Mouse (Mus musculus) left cerebral cortex, adult 2 months (tissue): Measurements from ENCODE around the gene Cd37. TPM values are rescaled to one million over a fixed set of nuclear protein-coding genes. Genes with fewer than 3 reads are reported as not detected.

Source experiments
- DNase-seq, 2 experiments: peaks; one replicate each; pipeline ENCODE4 v3.0.0; 2021 to 2022; ENCODE audit warnings: low spot score in 2 of 2, mixed read lengths in 1 of 2; ENCODE audit errors: extremely low spot score in 1 of 2
- H3K27ac ChIP-seq: fragments of 200-600 bp; 2 replicates; pipeline ENCODE4 v1.8.1; 2022
- H3K4me3 ChIP-seq: fragments of 200-600 bp; 2 replicates; pipeline ENCODE4 v1.8.1; 2022
- CTCF ChIP-seq: fragments of 200-600 bp; IDR thresholded peaks from 2 replicates; pipeline ENCODE4 v1.8.1; 2022; ENCODE audit warnings: antibody characterized with exemption, mild to moderate bottlenecking, moderate library complexity
- intact Hi-C: fragments of 180-260 bp; cut with DNase I; formaldehyde crosslinking; loops from one replicate; pipeline ENCODE4 v1.15.1; 2025
- total RNA-seq, 2 experiments: library from RNA; stranded (reverse); gene quantifications; 2 replicates each; pipeline ENCODE4 v1.2.3; 2021

The Cd37 gene
- total RNA-seq, 2 experiments from 2014 or later = 4.2 to 5.4 TPM

DNA sequence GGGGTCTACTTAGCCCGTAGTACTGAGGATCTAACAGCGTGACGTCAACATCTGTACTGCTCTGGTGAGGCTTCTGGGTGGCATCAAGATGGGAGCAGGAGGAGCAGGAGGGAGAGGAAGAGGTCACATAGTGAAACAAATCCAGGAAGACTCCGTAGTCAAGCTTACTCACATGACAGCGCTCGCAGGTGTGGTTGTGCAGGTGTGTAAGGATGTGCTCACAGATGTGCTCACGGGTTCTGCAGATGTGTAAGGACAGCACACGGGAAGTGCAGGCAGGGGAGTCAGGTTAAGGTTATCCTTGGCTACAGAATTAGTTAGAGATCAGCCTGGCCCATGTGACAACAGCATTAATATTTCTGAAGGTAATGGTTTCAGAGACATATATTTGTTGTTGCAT, 14.9 kb upstream of the Cd37 start:
- Histone ChIP-seq H3K27ac (no peak overlapping the region), H3K4me3 (no peak overlapping the region)
- TF ChIP-seq CTCF = no peak
- intact Hi-C loops = no loop called here
- DNase-seq = no peak

DNA sequence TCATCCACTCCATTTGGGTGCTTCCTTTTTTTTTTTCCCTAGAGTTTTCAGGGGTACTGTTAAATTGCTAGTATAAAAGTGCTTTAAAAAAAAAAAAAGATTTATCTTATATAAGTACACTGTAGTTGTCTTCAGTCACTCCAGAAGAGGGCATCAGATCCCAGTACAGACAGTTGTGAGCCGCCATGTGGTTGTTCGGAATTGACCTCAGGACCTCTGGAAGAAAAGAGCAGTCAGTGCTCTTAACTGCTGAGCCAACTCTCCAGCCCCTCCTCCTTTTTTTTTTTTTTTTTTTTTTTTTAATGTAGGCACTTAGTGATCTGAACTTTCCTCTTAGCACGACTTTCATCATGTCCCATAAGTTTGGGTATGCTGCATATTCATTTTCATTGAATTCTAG, 8.8 kb upstream of the Cd37 start:
- intact Hi-C loops = no loop called here
- no peak overlapping the region for H3K27ac ChIP-seq
- no peak overlapping the region for H3K4me3 ChIP-seq
- no peak for DNase-seq
- peak; percentile 14; the same call in 1 of the 2 replicates for TF ChIP-seq CTCF

DNA sequence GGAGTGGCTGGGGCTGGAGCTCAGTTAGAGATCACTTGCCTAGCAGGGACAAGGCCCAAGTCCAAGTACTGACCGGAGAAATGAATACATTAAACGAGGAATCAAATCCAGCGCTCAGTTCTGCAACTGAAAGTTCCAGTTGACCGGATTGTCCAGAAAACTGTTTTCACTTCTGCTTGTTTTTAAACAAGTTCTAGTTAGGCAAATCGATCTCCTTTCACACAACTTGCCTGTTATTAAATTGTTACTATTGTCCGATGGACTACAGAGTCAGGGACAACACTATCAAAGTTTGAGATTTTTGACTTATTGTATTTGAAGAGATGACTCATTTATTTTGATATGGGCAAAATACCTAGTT, 2.5 kb upstream of the Cd37 start:
- intact Hi-C loops = no loop called here
- H3K27ac ChIP-seq = no peak overlapping the region
- H3K4me3 ChIP-seq = peak overlapping the region; percentile 41
- DNase-seq = no peak
- no peak for TF ChIP-seq CTCF

DNA sequence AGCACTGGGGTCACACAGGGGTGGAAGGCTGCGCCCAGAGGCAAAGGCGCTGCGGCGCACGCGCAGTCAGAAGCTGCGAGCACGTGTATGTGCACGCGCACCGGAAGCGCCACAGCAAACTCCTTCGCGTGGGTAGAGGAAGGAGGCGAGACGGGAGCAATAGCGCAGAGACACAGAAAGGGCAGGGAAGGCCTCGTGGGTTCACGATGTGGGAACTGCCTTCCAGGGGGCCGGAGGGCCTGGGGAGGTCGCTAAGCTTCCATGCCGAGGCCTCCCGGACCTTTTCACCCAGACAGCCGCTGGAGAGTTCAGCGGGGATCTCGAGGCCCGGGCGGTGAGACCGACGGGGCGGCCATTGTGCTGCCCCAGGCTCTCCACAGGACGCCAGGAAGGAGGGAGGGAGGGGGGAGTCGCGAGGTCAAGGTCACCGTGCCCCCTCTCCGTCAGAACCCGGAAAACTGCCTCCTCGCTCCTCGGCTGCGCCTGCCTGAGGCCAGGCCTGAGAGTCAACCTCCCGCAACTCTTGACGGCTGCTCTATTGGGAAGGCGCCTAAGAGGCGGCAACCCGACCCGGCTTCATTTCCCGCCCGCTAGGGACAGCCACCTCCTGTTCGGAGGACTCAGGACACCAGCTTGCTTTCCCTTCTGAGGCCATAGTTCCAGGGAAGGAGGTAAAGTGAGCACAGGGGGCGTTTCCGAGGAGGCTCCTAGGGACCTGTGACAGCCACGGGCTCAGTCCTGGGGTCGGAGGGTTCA, 1.9 kb upstream of the Cd37 start, which contains the start of gene Slc6a16:
Gene Slc6a16 (plus strand): TSS at position 453 of the 756 bp plus-strand sequence.
- Histone ChIP-seq H3K27ac (no peak within 1 kb of the TSS), H3K4me3 (peak within 1 kb of the TSS; percentile 41)
- intact Hi-C loops = no loop called here
- TF ChIP-seq CTCF = no peak
- DNase-seq = peak; percentile 49 to 68

DNA sequence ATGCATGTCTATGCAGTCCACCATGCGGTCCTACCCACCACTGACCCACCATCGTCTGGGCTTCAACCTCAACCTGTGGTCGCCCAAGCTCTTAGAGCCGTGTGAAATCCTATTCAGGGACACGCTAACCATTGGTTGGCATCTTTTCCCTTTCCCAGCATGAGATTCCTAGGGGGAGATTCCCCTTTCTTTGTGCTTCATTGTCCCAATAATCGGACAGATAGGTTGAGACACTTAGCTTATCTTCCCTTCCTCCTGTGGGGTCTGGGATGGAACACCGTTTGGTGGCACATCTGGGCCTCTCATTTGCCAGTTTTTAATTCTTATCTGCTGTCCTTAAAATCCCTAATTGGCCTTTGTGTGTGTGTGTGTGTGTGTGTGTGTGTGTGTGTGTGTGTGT, 1.2 kb upstream of the Cd37 start:
- no peak for DNase-seq
- TF ChIP-seq CTCF = no peak
- no peak overlapping the region for H3K27ac ChIP-seq
- intact Hi-C loops = no loop called here
- no peak overlapping the region for H3K4me3 ChIP-seq

DNA sequence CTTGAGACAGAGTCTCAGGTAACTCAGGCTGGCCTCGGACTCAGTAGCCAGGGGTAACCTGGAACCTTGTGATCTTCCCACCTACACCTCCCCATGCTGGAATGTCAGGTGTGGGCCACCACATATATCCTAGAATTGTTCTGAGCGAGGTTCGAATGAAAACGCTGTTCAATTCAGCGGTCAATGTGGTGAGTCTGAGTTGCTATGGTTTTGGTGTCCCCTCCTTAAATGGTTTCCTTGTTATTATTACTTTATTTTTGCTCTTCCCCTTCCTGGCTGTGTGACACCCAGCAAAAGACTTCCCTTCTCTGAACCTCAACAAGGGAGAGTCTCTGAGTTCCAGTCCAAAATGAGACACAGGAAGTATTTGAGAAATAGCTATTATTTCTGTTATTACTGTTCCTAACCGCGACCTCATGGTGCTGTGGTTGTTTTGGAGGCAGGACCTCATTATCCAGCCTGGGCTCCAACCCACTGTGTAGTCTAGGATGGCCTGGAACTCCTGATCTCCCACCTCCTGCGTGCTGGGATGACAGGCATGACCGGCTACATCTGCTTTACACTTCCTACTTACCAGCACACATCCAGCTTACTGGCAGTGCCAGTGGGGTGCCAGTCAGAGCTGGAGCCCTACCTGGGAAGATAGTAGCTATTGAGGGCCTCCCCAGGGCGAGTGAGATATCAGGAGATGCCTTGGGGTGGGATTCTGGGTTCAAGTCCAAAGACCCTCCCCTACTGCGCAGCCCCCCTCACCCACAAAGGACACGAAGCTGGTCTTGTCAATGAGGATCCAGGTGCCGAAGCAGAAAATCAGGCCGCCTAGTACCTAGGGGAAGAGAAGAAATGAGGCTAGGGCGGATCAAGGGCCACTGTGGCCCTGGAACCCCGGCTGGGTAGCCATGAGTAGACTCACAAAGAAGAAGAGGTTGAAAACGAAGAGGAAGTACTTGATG, 892 bp downstream of the Cd37 start:
- Histone ChIP-seq H3K4me3 (no peak overlapping the region), H3K27ac (no peak overlapping the region)
- intact Hi-C loops = no loop called here
- DNase-seq = no peak
- TF ChIP-seq CTCF = no peak

DNA sequence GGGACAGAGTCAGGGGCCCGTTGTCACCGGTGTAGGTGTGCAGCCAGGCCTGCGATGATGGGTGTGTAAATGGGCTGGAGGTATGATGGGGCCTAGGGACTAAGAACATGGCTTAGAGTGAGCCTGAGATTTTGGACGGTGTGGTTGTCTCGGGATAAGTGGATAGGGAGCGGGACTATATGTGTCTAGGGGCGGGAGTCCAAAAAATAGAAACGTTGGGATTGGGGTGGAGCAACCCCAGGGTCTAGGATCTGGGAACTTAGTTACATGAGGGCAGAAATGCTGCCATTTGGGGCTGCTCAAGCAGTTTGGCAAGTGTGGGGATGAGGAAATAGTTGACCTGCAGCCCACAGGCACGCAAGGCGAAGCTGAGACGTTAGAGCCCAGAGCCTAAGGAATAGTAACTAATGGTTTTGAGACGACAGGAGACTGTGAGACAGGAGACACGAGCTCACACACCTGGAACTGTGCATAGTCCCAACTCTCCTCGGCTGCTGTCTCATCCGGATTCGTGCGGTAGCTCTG, 3.2 kb downstream of the Cd37 start:
- Histone ChIP-seq H3K4me3 (no peak overlapping the region), H3K27ac (peak overlapping the region; percentile 47)
- DNase-seq = no peak
- intact Hi-C loops = no loop called here
- no peak for TF ChIP-seq CTCF

DNA sequence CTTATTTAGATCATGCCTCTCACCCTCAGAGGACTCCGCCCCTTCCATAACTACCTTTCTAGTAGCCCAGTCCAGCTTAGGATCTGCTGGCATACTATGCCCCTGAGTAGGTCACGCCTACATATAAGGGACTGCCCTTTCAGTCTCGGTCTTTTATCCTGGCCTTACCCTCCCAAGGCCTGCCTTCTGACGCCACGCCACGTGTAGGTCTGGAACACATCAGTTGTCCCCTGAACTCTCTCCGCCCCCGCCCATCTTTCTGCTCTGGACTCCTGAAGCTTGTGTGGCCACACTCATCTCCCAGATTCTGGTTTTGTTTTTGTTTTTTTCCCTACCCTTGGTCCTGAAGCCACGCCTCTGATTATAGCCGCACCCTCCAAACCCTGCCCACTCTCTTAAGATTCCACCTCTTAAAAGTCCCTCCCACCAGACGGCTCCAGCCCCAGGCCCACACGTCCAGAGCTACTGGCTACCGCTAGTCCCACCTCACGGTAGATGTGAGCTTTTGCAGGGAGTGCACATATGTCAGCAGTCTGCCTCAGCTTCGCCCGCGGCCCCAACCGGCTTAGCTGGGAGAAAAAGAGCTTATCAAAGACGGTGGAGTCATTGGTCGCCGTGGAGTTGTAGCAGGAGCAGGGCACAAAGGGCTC, 3.9 kb downstream of the Cd37 start:
- no peak overlapping the region for H3K4me3 ChIP-seq
- DNase-seq = no peak
- peak overlapping the region; percentile 96 for H3K27ac ChIP-seq
- no peak for TF ChIP-seq CTCF
- intact Hi-C loops = no loop called here

DNA sequence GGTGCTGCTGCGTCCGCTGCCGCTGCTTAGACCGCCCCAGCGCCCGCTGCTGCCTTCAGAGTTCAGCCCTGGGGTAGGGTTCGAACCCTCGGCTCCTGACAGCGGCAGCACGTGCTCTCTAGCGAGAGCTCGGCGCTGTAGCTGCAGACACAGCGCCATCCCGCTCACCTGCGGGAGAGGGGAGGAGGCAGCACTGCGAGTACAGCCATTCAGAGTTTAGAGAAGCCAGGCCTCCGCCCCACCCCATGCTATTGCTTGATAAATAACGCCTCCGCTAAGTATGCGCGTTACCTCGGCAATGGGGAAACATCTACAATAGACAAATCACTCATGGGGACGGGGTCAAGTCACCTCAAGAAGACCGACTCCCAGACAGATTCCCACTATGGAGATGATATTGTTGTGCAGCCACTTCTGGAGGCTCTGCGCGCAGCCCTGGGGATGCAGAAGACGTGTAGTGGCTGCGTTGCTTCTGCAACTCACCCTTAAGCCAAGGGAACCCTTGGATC, 4.5 kb downstream of the Cd37 start:
- no peak for TF ChIP-seq CTCF
- no peak for DNase-seq
- peak overlapping the region; percentile 96 for H3K27ac ChIP-seq
- H3K4me3 ChIP-seq = no peak overlapping the region
- intact Hi-C loops = no loop called here

DNA sequence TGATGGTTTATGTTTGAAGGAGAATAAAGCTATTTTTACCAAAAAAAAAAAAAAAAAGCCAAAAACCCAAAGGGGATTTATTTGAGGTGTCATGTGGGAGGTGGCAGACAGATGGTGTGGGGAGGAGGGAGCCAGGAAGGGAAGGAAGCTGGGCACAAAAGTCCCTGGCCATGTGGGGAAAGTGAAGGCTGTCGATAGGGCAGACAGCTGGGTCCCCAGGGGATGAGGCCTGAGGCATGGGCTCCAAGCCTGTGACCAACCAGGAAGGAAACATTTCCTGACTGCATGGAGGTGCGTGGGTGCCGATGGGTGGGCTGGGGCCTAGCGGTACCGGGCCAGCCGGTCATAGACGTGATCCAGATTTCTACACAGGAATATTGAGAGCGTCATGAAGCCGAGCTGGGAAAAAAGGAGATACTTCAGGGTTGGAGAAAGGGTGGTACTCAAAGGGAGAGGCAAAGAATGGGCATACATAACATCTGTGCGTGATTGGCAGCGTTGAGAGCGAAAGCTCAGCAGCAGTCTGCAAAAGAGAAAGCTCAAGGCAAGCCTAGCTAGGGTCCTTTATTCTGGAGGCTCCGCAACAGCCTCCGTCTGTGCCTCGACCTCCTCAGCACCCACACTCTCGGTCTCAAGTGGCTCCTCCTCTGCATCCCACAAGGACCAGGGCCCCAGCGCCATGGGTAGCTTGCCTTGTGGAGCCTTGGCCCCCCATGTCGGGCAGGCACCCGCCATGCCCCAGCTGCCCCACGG, 5.2 kb downstream of the Cd37 start:
- no peak for TF ChIP-seq CTCF
- intact Hi-C loops = loop anchor here (1.0 to 2.0 kb wide), 2 partner anchors 45 to 71 kb away; no protein-coding TSS in a partner anchor
- no peak overlapping the region for H3K4me3 ChIP-seq
- H3K27ac ChIP-seq = peak overlapping the region; percentile 96
- peak; percentile 67 to 74 for DNase-seq
